Mouse (Mus musculus) urinary bladder, postnatal 36 days (tissue): Measurements from ENCODE around the gene D430042O09Rik.
"Not testable (repeated sequence)": the region's sequence is repeated elsewhere in the genome, so short reads cannot be mapped to it uniquely, and the experiment has no call there.

ENCODE experiments used
- DNase-seq, 2 experiments: peaks; one replicate each; pipeline ENCODE4 v3.0.0; 2022; ENCODE audit warnings: low spot score in 2 of 2, mixed read lengths in 1 of 2

The D430042O09Rik gene

GRCm38 (mm10) chr7:125707593-125708022 is at the start of gene D430042O09Rik, which contains the start of gene Gtf3c1:
Gene D430042O09Rik, plus strand, starts transcription at chr7:125707888.
Gene Gtf3c1, minus strand, starts transcription at chr7:125707780.
- peak; percentile 98 to 100 for DNase-seq

GRCm38 (mm10) chr7:125663654-125664053 is 44.0 kb upstream of the D430042O09Rik start:
- no peak for DNase-seq

- no peak for DNase-seq
Observed at GRCm38 (mm10) chr7:125670865-125671264, 36.8 kb upstream of the D430042O09Rik start.

GRCm38 (mm10) chr7:125671396-125671795 is 36.3 kb upstream of the D430042O09Rik start:
- no peak for DNase-seq

GRCm38 (mm10) chr7:125674916-125675315 is 32.8 kb upstream of the D430042O09Rik start:
- no peak for DNase-seq

- DNase-seq = no peak
Observed at GRCm38 (mm10) chr7:125678756-125679155, 28.9 kb upstream of the D430042O09Rik start.

GRCm38 (mm10) chr7:125679936-125680335 is 27.8 kb upstream of the D430042O09Rik start:
- no peak for DNase-seq

- no peak for DNase-seq
Observed at GRCm38 (mm10) chr7:125690516-125690915, 17.2 kb upstream of the D430042O09Rik start.

GRCm38 (mm10) chr7:125694056-125694455 is 13.6 kb upstream of the D430042O09Rik start:
- no peak for DNase-seq

GRCm38 (mm10) chr7:125702791-125703190 is 4.9 kb upstream of the D430042O09Rik start:
- DNase-seq = no peak

- peak in 1 of 2 experiments; percentile 67 for DNase-seq
Observed at GRCm38 (mm10) chr7:125707186-125707585, 502 bp upstream of the D430042O09Rik start.

GRCm38 (mm10) chr7:125708100-125708499 is 412 bp downstream of the D430042O09Rik start:
- no peak for DNase-seq

GRCm38 (mm10) chr7:125713542-125714055 is 5.9 kb downstream of the D430042O09Rik start:
- not testable (repeated sequence) for DNase-seq

GRCm38 (mm10) chr7:125714803-125715202 is 7.1 kb downstream of the D430042O09Rik start:
- no peak for DNase-seq

GRCm38 (mm10) chr7:125716724-125717123 is 9.0 kb downstream of the D430042O09Rik start:
- DNase-seq = peak in 1 of 2 experiments; percentile 18

- peak in 1 of 2 experiments; percentile 5 for DNase-seq
Observed at GRCm38 (mm10) chr7:125717612-125718011, 9.9 kb downstream of the D430042O09Rik start.

GRCm38 (mm10) chr7:125720370-125720769 is 12.7 kb downstream of the D430042O09Rik start:
- DNase-seq = no peak

GRCm38 (mm10) chr7:125721033-125721432 is 13.3 kb downstream of the D430042O09Rik start:
- DNase-seq = no peak

GRCm38 (mm10) chr7:125722127-125722526 is 14.4 kb downstream of the D430042O09Rik start:
- DNase-seq = no peak

GRCm38 (mm10) chr7:125723189-125723972 is 15.7 kb downstream of the D430042O09Rik start:
- no peak for DNase-seq

- no peak for DNase-seq
Observed at GRCm38 (mm10) chr7:125731679-125732078, 24.0 kb downstream of the D430042O09Rik start.

GRCm38 (mm10) chr7:125733791-125734190 is 26.1 kb downstream of the D430042O09Rik start:
- DNase-seq = no peak
